Mouse (Mus musculus): ENCODE measurements around the gene Mrgprh. TPM values are rescaled to one million over a fixed set of nuclear protein-coding genes. Genes with fewer than 3 reads are reported as not detected.
"Not testable (repeated sequence)": the region's sequence is repeated elsewhere in the genome, so short reads cannot be mapped to it uniquely, and the experiment has no call there.

Gene Mrgprh
- total RNA-seq, 1 experiment, result not detected

GRCm38 (mm10) chr17:12891054-12891453 is 15.2 kb downstream of the Mrgprh start:
- TF ChIP-seq MAFK (IDR thresholded peaks at IDR 0.05; ENCODE audit: insufficient read depth, low read depth, low read length), result no peak
- no peak for TF ChIP-seq HCFC1 (IDR thresholded peaks at IDR 0.05; ENCODE audit: borderline replicate concordance, insufficient read depth, low read length)
- no peak for TF ChIP-seq ZNF384 (IDR thresholded peaks at IDR 0.05; ENCODE audit: low read depth, low read length)
- no peak overlapping the region for H3K4me3 ChIP-seq (ENCODE audit: insufficient read depth in 1 of 2, low read depth in 1 of 2, low read length in 2 of 2, poor library complexity in 1 of 2, severe bottlenecking in 1 of 2)
- no peaks in the 10 kb centered on the region for H3K9me3 ChIP-seq (ENCODE audit: control insufficient read depth, insufficient read depth, low read depth, low read length)
- in situ Hi-C loops (cut with MboI; ENCODE audit: low sequenced_read_pairs in 2 of 2, unreplicated experiment in 2 of 2), result no loop called here
- H3K27ac ChIP-seq (ENCODE audit: insufficient read depth, low read depth, low read length, poor library complexity, severe bottlenecking), result no peak overlapping the region
- peaks cover 39% of the 10 kb centered on the region for H3K36me3 ChIP-seq (ENCODE audit: control insufficient read depth, insufficient read depth, low read length, poor library complexity, severe bottlenecking)
- H3K9ac ChIP-seq (ENCODE audit: insufficient read depth, low read depth, low read length, poor library complexity, severe bottlenecking), result no peak overlapping the region
- peaks cover 0 to 5% of the 10 kb centered on the region in 2 experiments; a peak in 1 of 4 replicates for H3K4me1 ChIP-seq (ENCODE audit: control insufficient read depth in 2 of 2, insufficient read depth in 2 of 2, low read length in 2 of 2, poor library complexity in 1 of 2)
- no peak for DNase-seq (ENCODE audit: low read depth, low spot score)

GRCm38 (mm10) chr17:12892033-12892432 is 16.2 kb downstream of the Mrgprh start:
- Histone ChIP-seq H3K36me3 (ENCODE audit: control insufficient read depth, insufficient read depth, low read length, poor library complexity, severe bottlenecking) (peaks cover 45% of the 10 kb centered on the region), H3K9me3 (ENCODE audit: control insufficient read depth, insufficient read depth, low read depth, low read length) (no peaks in the 10 kb centered on the region), H3K27ac (ENCODE audit: insufficient read depth, low read depth, low read length, poor library complexity, severe bottlenecking) (no peak overlapping the region), H3K4me1 (ENCODE audit: control insufficient read depth in 2 of 2, insufficient read depth in 2 of 2, low read length in 2 of 2, poor library complexity in 1 of 2) (0 out of 4 replicates have a peak, but pooled peaks cover 0 to 2% of the 10 kb centered on the region in 2 experiments), H3K9ac (ENCODE audit: insufficient read depth, low read depth, low read length, poor library complexity, severe bottlenecking) (no peak overlapping the region), H3K4me3 (ENCODE audit: insufficient read depth in 1 of 2, low read depth in 1 of 2, low read length in 2 of 2, poor library complexity in 1 of 2, severe bottlenecking in 1 of 2) (no peak overlapping the region)
- DNase-seq (ENCODE audit: low read depth, low spot score), result no peak
- TF ChIP-seq MAFK (IDR thresholded peaks at IDR 0.05; ENCODE audit: insufficient read depth, low read depth, low read length) (peak; percentile 80), ZC3H11A (IDR thresholded peaks at IDR 0.05; ENCODE audit: borderline replicate concordance, low read depth, low read length) (no peak)
- in situ Hi-C loops (cut with MboI; ENCODE audit: low sequenced_read_pairs in 2 of 2, unreplicated experiment in 2 of 2), result no loop called here

GRCm38 (mm10) chr17:12897674-12898073 is 21.8 kb downstream of the Mrgprh start:
- TF ChIP-seq MAFK (IDR thresholded peaks at IDR 0.05; ENCODE audit: insufficient read depth, low read depth, low read length) (no peak), CHD2 (IDR thresholded peaks at IDR 0.05; ENCODE audit: low read depth, low read length) (no peak), HCFC1 (IDR thresholded peaks at IDR 0.05; ENCODE audit: borderline replicate concordance, insufficient read depth, low read length) (no peak), ZC3H11A (IDR thresholded peaks at IDR 0.05; ENCODE audit: borderline replicate concordance, low read depth, low read length) (no peak), ZNF384 (IDR thresholded peaks at IDR 0.05; ENCODE audit: low read depth, low read length) (no peak)
- Histone ChIP-seq H3K4me3 (ENCODE audit: insufficient read depth in 1 of 2, low read depth in 1 of 2, low read length in 2 of 2, poor library complexity in 1 of 2, severe bottlenecking in 1 of 2) (no peak overlapping the region), H3K4me1 (ENCODE audit: control insufficient read depth in 2 of 2, insufficient read depth in 2 of 2, low read length in 2 of 2, poor library complexity in 1 of 2) (0 out of 4 replicates have a peak, but pooled peaks cover 0 to 2% of the 10 kb centered on the region in 2 experiments), H3K27ac (ENCODE audit: insufficient read depth, low read depth, low read length, poor library complexity, severe bottlenecking) (no peak overlapping the region), H3K9ac (ENCODE audit: insufficient read depth, low read depth, low read length, poor library complexity, severe bottlenecking) (no peak overlapping the region), H3K9me3 (ENCODE audit: control insufficient read depth, insufficient read depth, low read depth, low read length) (no peaks in the 10 kb centered on the region), H3K36me3 (ENCODE audit: control insufficient read depth, insufficient read depth, low read length, poor library complexity, severe bottlenecking) (peaks cover 35% of the 10 kb centered on the region)
- in situ Hi-C loops (cut with MboI; ENCODE audit: low sequenced_read_pairs in 2 of 2, unreplicated experiment in 2 of 2), result no loop called here
- DNase-seq (ENCODE audit: low read depth, low spot score), result no peak

GRCm38 (mm10) chr17:12898607-12899006 is 22.8 kb downstream of the Mrgprh start:
- DNase-seq (ENCODE audit: low read depth, low spot score); H3K9ac ChIP-seq (ENCODE audit: insufficient read depth, low read depth, low read length, poor library complexity, severe bottlenecking); in situ Hi-C loops (cut with MboI; ENCODE audit: low sequenced_read_pairs in 2 of 2, unreplicated experiment in 2 of 2); H3K27ac ChIP-seq (ENCODE audit: insufficient read depth, low read depth, low read length, poor library complexity, severe bottlenecking); H3K9me3 ChIP-seq (ENCODE audit: control insufficient read depth, insufficient read depth, low read depth, low read length); H3K4me1 ChIP-seq (ENCODE audit: control insufficient read depth in 2 of 2, insufficient read depth in 2 of 2, low read length in 2 of 2, poor library complexity in 1 of 2); H3K4me3 ChIP-seq (ENCODE audit: insufficient read depth in 1 of 2, low read depth in 1 of 2, low read length in 2 of 2, poor library complexity in 1 of 2, severe bottlenecking in 1 of 2): not testable (repeated sequence)
- peaks cover 39% of the 10 kb centered on the region for H3K36me3 ChIP-seq (ENCODE audit: control insufficient read depth, insufficient read depth, low read length, poor library complexity, severe bottlenecking)

- no peak for DNase-seq (ENCODE audit: low read depth, low spot score)
- H3K4me1 ChIP-seq (ENCODE audit: control insufficient read depth in 2 of 2, insufficient read depth in 2 of 2, low read length in 2 of 2, poor library complexity in 1 of 2), result 0 out of 4 replicates have a peak, but pooled peaks cover 0 to 2% of the 10 kb centered on the region in 2 experiments
- in situ Hi-C loops (cut with MboI; ENCODE audit: low sequenced_read_pairs in 2 of 2, unreplicated experiment in 2 of 2), result no loop called here
- H3K4me3 ChIP-seq (ENCODE audit: insufficient read depth in 1 of 2, low read depth in 1 of 2, low read length in 2 of 2, poor library complexity in 1 of 2, severe bottlenecking in 1 of 2), result no peak overlapping the region
- no peak overlapping the region for H3K9ac ChIP-seq (ENCODE audit: insufficient read depth, low read depth, low read length, poor library complexity, severe bottlenecking)
- H3K36me3 ChIP-seq (ENCODE audit: control insufficient read depth, insufficient read depth, low read length, poor library complexity, severe bottlenecking), result peaks cover 44% of the 10 kb centered on the region
- H3K9me3 ChIP-seq (ENCODE audit: control insufficient read depth, insufficient read depth, low read depth, low read length), result no peaks in the 10 kb centered on the region
- TF ChIP-seq ZC3H11A (IDR thresholded peaks at IDR 0.05; ENCODE audit: borderline replicate concordance, low read depth, low read length), result no peak
- no peak for TF ChIP-seq ZNF384 (IDR thresholded peaks at IDR 0.05; ENCODE audit: low read depth, low read length)
- H3K27ac ChIP-seq (ENCODE audit: insufficient read depth, low read depth, low read length, poor library complexity, severe bottlenecking), result no peak overlapping the region
Measured at GRCm38 (mm10) chr17:12902291-12902690, 26.5 kb downstream of the Mrgprh start.
